Mouse (Mus musculus): ENCODE measurements around the gene Olfr592.
"Not testable (repeated sequence)": the region's sequence is repeated elsewhere in the genome, so short reads cannot be mapped to it uniquely, and the experiment has no call there.

Gene Olfr592

GRCm38 (mm10) chr7:103184503-103184902 is at the start of gene Olfr592:
Olfr592 (plus strand) TSS chr7:103184803.
- DNase-seq: not testable (repeated sequence)

GRCm38 (mm10) chr7:103140579-103140978 is 44.0 kb upstream of the Olfr592 start, which contains the start of gene Olfr588-ps1:
Olfr588-ps1 (plus strand) TSS chr7:103140879.
- no peak for DNase-seq

- no peak for DNase-seq
Observed at GRCm38 (mm10) chr7:103156256-103156655, 28.3 kb upstream of the Olfr592 start, which contains the start of gene Olfr589. Olfr589 (minus strand) TSS chr7:103156356.

GRCm38 (mm10) chr7:103169697-103170096 is 14.9 kb upstream of the Olfr592 start:
- DNase-seq: no peak

GRCm38 (mm10) chr7:103178240-103178639 is 6.4 kb upstream of the Olfr592 start, which contains the start of gene Olfr591:
Olfr591 (minus strand) TSS chr7:103178340.
- no peak for DNase-seq

GRCm38 (mm10) chr7:103211562-103211961 is 27.0 kb downstream of the Olfr592 start, which contains the start of gene Olfr593:
Olfr593 (plus strand) TSS chr7:103211862.
- DNase-seq: no peak

- not testable (repeated sequence) for DNase-seq
Observed at GRCm38 (mm10) chr7:103212050-103212449, 27.4 kb downstream of the Olfr592 start.

- DNase-seq: no peak
Observed at GRCm38 (mm10) chr7:103216696-103217095, 32.1 kb downstream of the Olfr592 start, which contains the start of gene Olfr594. Olfr594 (plus strand) TSS chr7:103216996.

Measured in kidney, adult 8-10 months (tissue).